Mouse (Mus musculus): Measurements from ENCODE around the gene Ptgfrn. TPM values are rescaled to one million over a fixed set of nuclear protein-coding genes. Genes with fewer than 3 reads are reported as not detected.

Gene Ptgfrn
- total RNA-seq, 1 experiment, result 52.3 TPM

GRCm38 (mm10) chr3:101068701-101069100 is 41.4 kb downstream of the Ptgfrn start:
- no peak for DNase-seq (ENCODE audit: low read depth, low spot score)
- H3K36me3 ChIP-seq (ENCODE audit: control insufficient read depth, insufficient read depth, low read length, poor library complexity, severe bottlenecking), result peaks cover 31% of the 10 kb centered on the region
- H3K4me1 ChIP-seq (ENCODE audit: control insufficient read depth in 2 of 2, insufficient read depth in 2 of 2, low read length in 2 of 2, poor library complexity in 1 of 2), result peaks cover 15 to 21% of the 10 kb centered on the region in 2 experiments
- H3K27ac ChIP-seq (ENCODE audit: insufficient read depth, low read depth, low read length, poor library complexity, severe bottlenecking), result no peak overlapping the region
- TF ChIP-seq MAFK (IDR thresholded peaks at IDR 0.05; ENCODE audit: insufficient read depth, low read depth, low read length) (no peak), ZC3H11A (IDR thresholded peaks at IDR 0.05; ENCODE audit: borderline replicate concordance, low read depth, low read length) (no peak), HCFC1 (IDR thresholded peaks at IDR 0.05; ENCODE audit: borderline replicate concordance, insufficient read depth, low read length) (no peak), ZNF384 (IDR thresholded peaks at IDR 0.05; ENCODE audit: low read depth, low read length) (no peak), CHD2 (IDR thresholded peaks at IDR 0.05; ENCODE audit: low read depth, low read length) (no peak)
- no peaks in the 10 kb centered on the region for H3K9me3 ChIP-seq (ENCODE audit: control insufficient read depth, insufficient read depth, low read depth, low read length)
- in situ Hi-C loops (cut with MboI; ENCODE audit: low sequenced_read_pairs in 2 of 2, unreplicated experiment in 2 of 2), result no loop called here
- H3K9ac ChIP-seq (ENCODE audit: insufficient read depth, low read depth, low read length, poor library complexity, severe bottlenecking), result no peak overlapping the region
- no peak overlapping the region for H3K4me3 ChIP-seq (ENCODE audit: insufficient read depth in 1 of 2, low read depth in 1 of 2, low read length in 2 of 2, poor library complexity in 1 of 2, severe bottlenecking in 1 of 2)

DNA sequence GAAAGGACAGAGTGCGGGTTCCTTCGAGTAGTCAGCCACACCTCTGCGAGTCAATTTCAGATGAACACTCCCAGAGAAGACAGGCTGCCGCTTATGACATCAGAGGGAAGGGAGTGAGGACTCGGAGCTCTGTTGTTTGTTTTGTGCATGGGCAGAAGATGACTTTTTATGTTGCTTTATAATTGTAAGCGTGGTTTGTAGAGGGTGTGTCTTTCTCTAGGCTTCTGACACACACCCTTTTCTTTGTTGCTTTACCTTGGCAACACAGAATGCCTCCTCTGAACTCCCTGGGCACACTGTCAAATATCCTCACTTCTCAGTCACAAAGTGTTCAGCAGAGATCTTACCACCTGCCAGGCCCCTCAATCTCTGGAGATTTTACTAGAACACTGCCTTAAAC is 43.9 kb downstream of the Ptgfrn start:
- in situ Hi-C loops (cut with MboI; ENCODE audit: low sequenced_read_pairs in 2 of 2, unreplicated experiment in 2 of 2), result no loop called here

DNA sequence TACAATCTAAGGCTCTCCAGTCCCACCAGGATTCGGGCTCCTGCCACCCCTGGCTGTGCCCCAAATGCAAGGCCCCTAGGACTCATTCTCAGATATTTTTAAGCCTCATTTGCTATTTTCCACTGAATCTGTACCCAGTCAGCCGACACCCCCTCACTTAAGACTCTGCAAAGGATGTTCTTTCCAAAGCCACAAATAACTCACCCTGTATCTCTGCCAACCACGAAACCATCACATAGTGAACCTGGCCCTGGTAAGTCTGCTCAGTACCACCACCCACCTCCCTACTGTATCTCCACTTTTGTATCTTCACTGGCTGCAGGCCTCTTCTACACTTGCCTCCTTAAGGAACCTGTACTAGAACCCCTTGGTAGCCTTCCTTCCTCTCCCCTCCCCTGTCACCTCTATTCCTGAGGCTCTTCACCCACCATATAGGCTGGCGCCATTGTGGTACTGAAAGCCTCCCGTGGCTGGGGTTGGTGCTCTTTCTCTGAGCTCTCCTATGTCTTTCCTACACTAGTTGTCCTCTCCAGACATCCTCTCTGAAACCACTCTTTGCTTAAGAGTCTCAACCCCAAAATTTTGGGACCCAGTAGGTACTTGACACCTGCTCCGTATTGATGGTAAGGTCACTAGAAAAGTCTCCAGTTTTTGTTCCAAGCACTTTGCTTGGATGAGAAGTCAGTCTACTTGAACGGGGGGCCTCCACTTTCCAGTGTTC is 48.1 kb downstream of the Ptgfrn start:
- no peak for TF ChIP-seq MAFK (IDR thresholded peaks at IDR 0.05; ENCODE audit: insufficient read depth, low read depth, low read length)
- TF ChIP-seq ZC3H11A (IDR thresholded peaks at IDR 0.05; ENCODE audit: borderline replicate concordance, low read depth, low read length), result no peak
- TF ChIP-seq HCFC1 (IDR thresholded peaks at IDR 0.05; ENCODE audit: borderline replicate concordance, insufficient read depth, low read length), result no peak
- no peak for TF ChIP-seq ZNF384 (IDR thresholded peaks at IDR 0.05; ENCODE audit: low read depth, low read length)
- no peak for TF ChIP-seq CHD2 (IDR thresholded peaks at IDR 0.05; ENCODE audit: low read depth, low read length)
- peaks cover 29% of the 10 kb centered on the region; the same call in 1 of the 2 replicates for H3K36me3 ChIP-seq (ENCODE audit: control insufficient read depth, insufficient read depth, low read length, poor library complexity, severe bottlenecking)

More for the DNA sequence above, 43.9 kb downstream of the Ptgfrn start:
- H3K9me3 ChIP-seq (ENCODE audit: control insufficient read depth, insufficient read depth, low read depth, low read length), result no peaks in the 10 kb centered on the region
- H3K27ac ChIP-seq (ENCODE audit: insufficient read depth, low read depth, low read length, poor library complexity, severe bottlenecking), result no peak overlapping the region
- H3K4me3 ChIP-seq (ENCODE audit: insufficient read depth in 1 of 2, low read depth in 1 of 2, low read length in 2 of 2, poor library complexity in 1 of 2, severe bottlenecking in 1 of 2), result no peak overlapping the region
- H3K4me1 ChIP-seq (ENCODE audit: control insufficient read depth in 2 of 2, insufficient read depth in 2 of 2, low read length in 2 of 2, poor library complexity in 1 of 2), result peaks cover 1 to 4% of the 10 kb centered on the region in 2 experiments
- H3K9ac ChIP-seq (ENCODE audit: insufficient read depth, low read depth, low read length, poor library complexity, severe bottlenecking), result no peak overlapping the region
- peaks cover 23% of the 10 kb centered on the region for H3K36me3 ChIP-seq (ENCODE audit: control insufficient read depth, insufficient read depth, low read length, poor library complexity, severe bottlenecking)
- no peak for DNase-seq (ENCODE audit: low read depth, low spot score)
- TF ChIP-seq HCFC1 (IDR thresholded peaks at IDR 0.05; ENCODE audit: borderline replicate concordance, insufficient read depth, low read length) (no peak), CHD2 (IDR thresholded peaks at IDR 0.05; ENCODE audit: low read depth, low read length) (no peak), MAFK (IDR thresholded peaks at IDR 0.05; ENCODE audit: insufficient read depth, low read depth, low read length) (no peak), ZC3H11A (IDR thresholded peaks at IDR 0.05; ENCODE audit: borderline replicate concordance, low read depth, low read length) (no peak), ZNF384 (IDR thresholded peaks at IDR 0.05; ENCODE audit: low read depth, low read length) (no peak)

DNA sequence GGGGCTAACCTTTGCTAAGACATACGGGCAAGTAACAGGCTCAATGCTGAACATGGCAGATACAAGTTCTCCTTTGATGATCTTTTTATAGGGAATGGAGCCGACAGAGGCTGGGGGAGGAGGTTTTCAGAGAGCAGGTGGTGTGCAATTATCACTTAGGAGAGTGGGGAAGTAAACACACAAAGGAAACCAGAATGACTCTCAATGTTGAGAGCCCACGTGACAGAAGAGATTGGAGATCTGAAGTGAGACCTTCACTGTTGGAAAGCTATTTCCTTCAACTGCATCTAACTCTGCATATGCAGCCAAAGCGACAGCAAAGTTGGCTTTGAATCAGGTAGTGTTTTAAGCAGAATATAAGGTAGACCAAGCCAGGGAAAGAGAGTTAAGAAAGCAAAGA is 50.9 kb downstream of the Ptgfrn start:
- Histone ChIP-seq H3K9ac (ENCODE audit: insufficient read depth, low read depth, low read length, poor library complexity, severe bottlenecking) (no peak overlapping the region), H3K27ac (ENCODE audit: insufficient read depth, low read depth, low read length, poor library complexity, severe bottlenecking) (no peak overlapping the region), H3K4me3 (ENCODE audit: insufficient read depth in 1 of 2, low read depth in 1 of 2, low read length in 2 of 2, poor library complexity in 1 of 2, severe bottlenecking in 1 of 2) (no peak overlapping the region), H3K4me1 (ENCODE audit: control insufficient read depth in 2 of 2, insufficient read depth in 2 of 2, low read length in 2 of 2, poor library complexity in 1 of 2) (no peaks in the 10 kb centered on the region), H3K9me3 (ENCODE audit: control insufficient read depth, insufficient read depth, low read depth, low read length) (no peaks in the 10 kb centered on the region), H3K36me3 (ENCODE audit: control insufficient read depth, insufficient read depth, low read length, poor library complexity, severe bottlenecking) (peaks cover 32% of the 10 kb centered on the region; the same call in 1 of the 2 replicates)
- TF ChIP-seq MAFK (IDR thresholded peaks at IDR 0.05; ENCODE audit: insufficient read depth, low read depth, low read length) (no peak), ZNF384 (IDR thresholded peaks at IDR 0.05; ENCODE audit: low read depth, low read length) (no peak), HCFC1 (IDR thresholded peaks at IDR 0.05; ENCODE audit: borderline replicate concordance, insufficient read depth, low read length) (no peak), CHD2 (IDR thresholded peaks at IDR 0.05; ENCODE audit: low read depth, low read length) (no peak), ZC3H11A (IDR thresholded peaks at IDR 0.05; ENCODE audit: borderline replicate concordance, low read depth, low read length) (no peak)
- in situ Hi-C loops (cut with MboI; ENCODE audit: low sequenced_read_pairs in 2 of 2, unreplicated experiment in 2 of 2), result no loop called here
- DNase-seq (ENCODE audit: low read depth, low spot score), result no peak

More for the DNA sequence above, 48.1 kb downstream of the Ptgfrn start:
- no peak overlapping the region for H3K9ac ChIP-seq (ENCODE audit: insufficient read depth, low read depth, low read length, poor library complexity, severe bottlenecking)
- H3K4me1 ChIP-seq (ENCODE audit: control insufficient read depth in 2 of 2, insufficient read depth in 2 of 2, low read length in 2 of 2, poor library complexity in 1 of 2), result no peaks in the 10 kb centered on the region; a peak in 2 of 4 replicates
- no peak for DNase-seq (ENCODE audit: low read depth, low spot score)
- no peak overlapping the region for H3K27ac ChIP-seq (ENCODE audit: insufficient read depth, low read depth, low read length, poor library complexity, severe bottlenecking)
- in situ Hi-C loops (cut with MboI; ENCODE audit: low sequenced_read_pairs in 2 of 2, unreplicated experiment in 2 of 2), result no loop called here
- H3K4me3 ChIP-seq (ENCODE audit: insufficient read depth in 1 of 2, low read depth in 1 of 2, low read length in 2 of 2, poor library complexity in 1 of 2, severe bottlenecking in 1 of 2), result no peak overlapping the region
- no peaks in the 10 kb centered on the region for H3K9me3 ChIP-seq (ENCODE audit: control insufficient read depth, insufficient read depth, low read depth, low read length)

Measured in ES-E14 (cell line).